Mouse (Mus musculus): ENCODE data around the gene Cd200r4. TPM values are rescaled to one million over a fixed set of nuclear protein-coding genes. Genes with fewer than 3 reads are reported as not detected.
"Not testable (repeated sequence)": the region's sequence is repeated elsewhere in the genome, so short reads cannot be mapped to it uniquely, and the experiment has no call there.

Gene Cd200r4
- polyA plus RNA-seq, 1 experiment from 2014 or later, result not detected

DNA sequence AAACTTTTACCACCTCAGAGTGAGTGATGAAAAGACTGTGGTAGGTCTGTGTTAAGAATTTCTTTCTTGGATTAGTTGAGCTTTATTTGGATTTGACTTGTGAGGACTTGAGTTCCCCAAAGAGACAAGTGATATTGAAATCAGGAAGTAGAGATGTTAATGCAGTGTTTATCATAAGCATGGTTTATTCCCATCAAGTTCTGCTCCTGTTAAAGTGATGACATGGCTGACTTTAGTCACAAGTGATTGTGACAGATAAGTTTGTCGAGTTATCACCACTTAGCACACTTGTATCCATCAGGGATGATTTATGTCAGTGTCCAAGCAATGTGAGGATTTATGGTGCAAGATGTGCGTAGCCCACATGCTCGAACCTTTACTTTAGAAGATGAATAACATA lies 20.8 kb downstream of the Cd200r4 start:
- no peak for ATAC-seq
- 89% methylated on average over 3 of the region's 3 CpGs for WGBS

DNA sequence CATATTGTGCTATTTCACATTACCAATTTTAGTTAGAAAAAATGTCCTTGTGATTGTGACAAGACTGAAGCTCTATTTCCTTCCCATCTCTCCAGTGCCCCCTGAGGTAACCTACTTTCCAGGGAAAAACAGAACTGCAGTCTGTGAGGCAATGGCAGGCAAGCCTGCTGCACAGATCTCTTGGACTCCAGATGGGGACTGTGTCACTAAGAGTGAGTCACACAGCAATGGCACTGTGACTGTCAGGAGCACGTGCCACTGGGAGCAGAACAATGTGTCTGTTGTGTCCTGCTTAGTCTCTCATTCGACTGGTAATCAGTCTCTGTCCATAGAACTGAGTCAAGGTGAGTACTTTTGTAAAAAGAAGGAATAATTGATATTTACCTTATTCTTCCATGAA lies 21.7 kb downstream of the Cd200r4 start:
- WGBS, result 45% methylated on average over 2 of the region's 2 CpGs
- H3K27me3 ChIP-seq (replicated peaks; ENCODE audit: control insufficient read depth, insufficient read depth, low read length); H3K9ac ChIP-seq (replicated peaks; ENCODE audit: low read depth, low read length); H3K4me1 ChIP-seq (replicated peaks; ENCODE audit: control insufficient read depth, insufficient read depth, low read length); H3K36me3 ChIP-seq (ENCODE audit: control insufficient read depth, insufficient read depth); H3K27ac ChIP-seq (ENCODE audit: low read length); ATAC-seq; H3K4me3 ChIP-seq (replicated peaks; ENCODE audit: low read length); H3K9me3 ChIP-seq (ENCODE audit: control insufficient read depth, low read length); H3K4me2 ChIP-seq (ENCODE audit: low read length): not testable (repeated sequence)

More for the DNA sequence above, 20.8 kb downstream of the Cd200r4 start:
- no peak overlapping the region for H3K4me3 ChIP-seq (replicated peaks; ENCODE audit: low read length)
- H3K4me2 ChIP-seq (ENCODE audit: low read length), result no peak overlapping the region
- no peak overlapping the region for H3K27ac ChIP-seq (ENCODE audit: low read length)
- H3K9me3 ChIP-seq (ENCODE audit: control insufficient read depth, low read length), result no peaks in the 10 kb centered on the region
- no peaks in the 10 kb centered on the region for H3K27me3 ChIP-seq (replicated peaks; ENCODE audit: control insufficient read depth, insufficient read depth, low read length)
- no peaks in the 10 kb centered on the region for H3K36me3 ChIP-seq (ENCODE audit: control insufficient read depth, insufficient read depth)
- H3K4me1 ChIP-seq (replicated peaks; ENCODE audit: control insufficient read depth, insufficient read depth, low read length), result no peaks in the 10 kb centered on the region
- no peak overlapping the region for H3K9ac ChIP-seq (replicated peaks; ENCODE audit: low read depth, low read length)

DNA sequence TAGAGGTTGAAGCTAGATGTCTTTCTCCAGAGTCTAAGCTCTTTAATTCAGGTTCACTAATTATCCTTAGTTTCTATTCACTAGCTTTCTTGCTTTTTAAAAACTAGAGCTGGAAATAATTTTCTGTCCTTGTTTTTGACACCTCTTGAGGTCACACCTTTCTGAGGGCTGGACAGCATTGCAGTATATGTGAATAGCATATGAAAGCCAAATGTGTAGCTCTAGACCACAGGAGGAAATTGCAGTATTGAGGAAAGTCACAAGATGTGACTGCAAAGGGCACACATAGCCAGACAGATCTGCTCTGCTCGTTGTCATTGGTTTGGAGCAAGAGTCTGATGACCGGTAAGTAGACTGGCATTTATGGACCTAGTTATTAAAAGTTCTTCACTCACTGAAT lies 55.3 kb downstream of the Cd200r4 start, which contains the start of gene Cd200r2:
TSS of gene Cd200r2 (plus strand) at position 301 of the 400 bp plus-strand sequence.
- Histone ChIP-seq H3K9ac (replicated peaks; ENCODE audit: low read depth, low read length) (no peak within 1 kb of the TSS), H3K27ac (ENCODE audit: low read length) (no peak within 1 kb of the TSS), H3K4me2 (ENCODE audit: low read length) (no peak within 1 kb of the TSS), H3K9me3 (ENCODE audit: control insufficient read depth, low read length) (no peaks in the 10 kb centered on the region), H3K4me1 (replicated peaks; ENCODE audit: control insufficient read depth, insufficient read depth, low read length) (no peaks in the 10 kb centered on the region), H3K27me3 (replicated peaks; ENCODE audit: control insufficient read depth, insufficient read depth, low read length) (no peaks in the 10 kb centered on the region), H3K4me3 (replicated peaks; ENCODE audit: low read length) (no peak within 1 kb of the TSS), H3K36me3 (ENCODE audit: control insufficient read depth, insufficient read depth) (no peaks in the 10 kb centered on the region)
- WGBS, result 93% methylated on average over 2 of the region's 2 CpGs
- no peak for ATAC-seq

DNA sequence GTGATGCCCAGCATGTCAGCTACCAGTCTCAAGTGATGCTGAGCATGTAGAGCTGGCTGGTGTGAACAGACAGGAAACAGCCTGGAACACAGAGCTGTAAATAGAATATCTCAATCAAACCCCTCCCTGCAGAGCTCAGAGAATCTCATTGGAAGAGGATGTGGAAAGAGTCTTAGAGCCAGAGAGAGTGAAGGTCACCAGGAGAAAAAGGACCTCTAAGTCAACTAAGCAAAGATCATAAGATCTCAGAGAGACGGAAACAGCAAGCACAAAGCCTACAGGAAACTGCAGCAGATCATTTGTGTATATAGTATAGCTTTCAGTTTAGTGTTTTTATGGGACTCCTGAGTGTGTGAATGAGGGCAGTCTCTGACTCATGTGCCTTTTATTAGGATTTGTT lies 63.6 kb downstream of the Cd200r4 start:
- H3K36me3 ChIP-seq (ENCODE audit: control insufficient read depth, insufficient read depth), result no peaks in the 10 kb centered on the region
- 90% methylated on average over 1 of the region's 1 CpGs for WGBS
- no peaks in the 10 kb centered on the region for H3K4me1 ChIP-seq (replicated peaks; ENCODE audit: control insufficient read depth, insufficient read depth, low read length)
- no peak for ATAC-seq
- no peak overlapping the region for H3K9ac ChIP-seq (replicated peaks; ENCODE audit: low read depth, low read length)
- no peaks in the 10 kb centered on the region for H3K9me3 ChIP-seq (ENCODE audit: control insufficient read depth, low read length)
- no peak overlapping the region for H3K4me2 ChIP-seq (ENCODE audit: low read length)
- no peak overlapping the region for H3K27ac ChIP-seq (ENCODE audit: low read length)
- H3K27me3 ChIP-seq (replicated peaks; ENCODE audit: control insufficient read depth, insufficient read depth, low read length), result no peaks in the 10 kb centered on the region
- H3K4me3 ChIP-seq (replicated peaks; ENCODE audit: low read length), result no peak overlapping the region

DNA sequence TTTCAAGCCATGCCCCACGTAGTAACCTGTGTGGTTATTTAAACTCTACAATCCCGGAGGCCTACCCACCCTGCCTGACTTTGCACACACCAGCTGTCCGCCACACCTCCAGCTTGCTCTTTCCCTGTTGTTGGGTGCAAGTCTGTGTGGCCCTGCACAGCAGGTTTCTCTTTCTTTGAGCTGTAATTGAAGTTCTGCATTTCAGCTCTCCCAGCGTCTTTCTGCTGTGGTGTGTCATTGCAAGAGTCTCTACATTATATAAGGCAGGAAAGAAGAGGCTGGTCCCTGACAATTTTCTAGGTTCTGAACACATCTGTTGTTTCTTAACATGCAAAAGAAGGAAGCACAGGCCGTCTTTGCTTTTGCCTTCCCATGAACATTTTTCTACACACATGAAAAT lies 65.1 kb downstream of the Cd200r4 start:
- no peak overlapping the region for H3K9ac ChIP-seq (replicated peaks; ENCODE audit: low read depth, low read length)
- H3K36me3 ChIP-seq (ENCODE audit: control insufficient read depth, insufficient read depth), result no peaks in the 10 kb centered on the region
- H3K4me2 ChIP-seq (ENCODE audit: low read length), result no peak overlapping the region
- H3K4me1 ChIP-seq (replicated peaks; ENCODE audit: control insufficient read depth, insufficient read depth, low read length), result no peaks in the 10 kb centered on the region
- no peak overlapping the region for H3K4me3 ChIP-seq (replicated peaks; ENCODE audit: low read length)
- no peak overlapping the region for H3K27ac ChIP-seq (ENCODE audit: low read length)
- no peak for ATAC-seq
- H3K27me3 ChIP-seq (replicated peaks; ENCODE audit: control insufficient read depth, insufficient read depth, low read length), result no peaks in the 10 kb centered on the region
- no peaks in the 10 kb centered on the region for H3K9me3 ChIP-seq (ENCODE audit: control insufficient read depth, low read length)
- WGBS, result 65% methylated on average over 5 of the region's 5 CpGs

DNA sequence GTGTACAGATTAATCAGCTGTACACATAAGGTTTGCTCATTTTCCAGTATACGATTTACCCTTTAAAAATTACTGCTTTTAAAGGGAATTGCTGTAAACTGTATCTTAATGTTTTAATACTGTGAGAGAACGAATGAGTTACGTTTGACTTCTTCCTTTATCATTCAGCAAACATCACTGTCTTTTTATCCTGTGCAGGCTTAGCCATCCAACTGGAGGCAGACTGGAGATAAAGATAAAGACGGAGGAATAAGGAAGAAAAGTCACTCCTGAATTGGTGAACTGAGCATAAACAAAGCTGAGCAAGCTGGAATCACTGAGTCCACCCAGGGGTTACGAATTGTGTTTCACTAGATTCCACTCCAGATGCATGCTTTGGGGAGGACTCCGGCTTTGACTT lies 66.1 kb downstream of the Cd200r4 start:
- WGBS, result 84% methylated on average over 6 of the region's 6 CpGs
- Histone ChIP-seq H3K27ac (ENCODE audit: low read length) (no peak overlapping the region), H3K4me1 (replicated peaks; ENCODE audit: control insufficient read depth, insufficient read depth, low read length) (no peaks in the 10 kb centered on the region), H3K9me3 (ENCODE audit: control insufficient read depth, low read length) (no peaks in the 10 kb centered on the region), H3K27me3 (replicated peaks; ENCODE audit: control insufficient read depth, insufficient read depth, low read length) (no peaks in the 10 kb centered on the region), H3K4me2 (ENCODE audit: low read length) (no peak overlapping the region), H3K9ac (replicated peaks; ENCODE audit: low read depth, low read length) (no peak overlapping the region), H3K4me3 (replicated peaks; ENCODE audit: low read length) (no peak overlapping the region), H3K36me3 (ENCODE audit: control insufficient read depth, insufficient read depth) (no peaks in the 10 kb centered on the region)
- ATAC-seq, result no peak

Other genes with a start within 250 kb of the Cd200r4 start
- gene Nepro, start 87.4 kb upstream of the Cd200r4 start, polyA plus RNA-seq (2015; fragmentation: Nextera tagmentation; extraction: Ambion mirVana), result 4.9 and 5.6 TPM in 2 replicates
- 35.9 and 38.5 TPM in 2 replicates for gene Gtpbp8, start 65.4 kb upstream of the Cd200r4 start, polyA plus RNA-seq (2015; fragmentation: Nextera tagmentation; extraction: Ambion mirVana)
- gene Cd200r1, start 46.0 kb upstream of the Cd200r4 start, polyA plus RNA-seq (2015; fragmentation: Nextera tagmentation; extraction: Ambion mirVana), result 0.48 and 0.52 TPM in 2 replicates
- not detected in 2 replicates for gene Cd200r2, start 55.4 kb downstream of the Cd200r4 start, polyA plus RNA-seq (2015; fragmentation: Nextera tagmentation; extraction: Ambion mirVana)
- not detected in 2 replicates for gene Cd200r3, start 131.9 kb downstream of the Cd200r4 start, polyA plus RNA-seq (2015; fragmentation: Nextera tagmentation; extraction: Ambion mirVana)